Comparison of ENCODE assay signal across 9 mouse cellular contexts in the genomic region with DNA sequence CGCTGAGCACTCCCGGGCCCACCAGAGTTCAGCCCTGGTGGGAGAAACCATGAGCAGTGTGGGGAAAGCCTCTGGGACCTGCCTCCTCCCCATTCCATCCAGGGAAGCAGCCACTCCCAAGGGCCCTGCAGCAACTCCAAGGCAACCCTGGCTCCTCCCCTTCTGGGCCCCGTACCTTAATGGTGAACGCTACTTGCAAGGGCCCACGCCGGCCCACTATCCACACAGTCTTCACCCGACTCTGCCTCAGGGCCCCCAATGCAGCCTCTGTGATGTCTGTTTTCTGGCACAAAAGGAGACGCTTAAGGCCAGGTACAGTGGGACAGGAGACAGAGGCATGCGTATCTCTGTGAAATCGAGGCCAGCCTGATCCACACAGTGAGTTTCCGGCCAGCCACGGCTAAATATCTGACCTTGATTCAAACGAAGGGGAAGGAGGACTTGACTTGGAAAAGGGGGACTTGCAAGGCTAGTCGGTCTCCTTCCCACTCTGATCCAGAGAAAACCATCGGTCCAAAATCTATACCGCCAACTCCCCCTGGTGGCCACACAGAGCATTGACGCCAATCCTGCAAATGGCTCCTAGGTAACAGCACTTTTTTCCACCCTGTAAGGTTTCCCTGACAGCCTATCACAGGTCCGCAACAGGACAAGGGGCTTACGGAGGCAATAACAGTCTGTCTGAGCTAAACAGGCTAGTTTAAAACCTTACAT. TPM values are rescaled to one million over a fixed set of nuclear protein-coding genes. Genes with fewer than 3 reads are reported as not detected.
DNase-seq lines count a peak whose midpoint lies in the region; ATAC-seq and TF ChIP-seq lines count a peak whose summit lies in the region.
"Had no signal": no experiment of that assay in that cellular context is flagged by ENCODE, and none has a peak within 500 bp of the region (broad histone marks: within the 10 kb centered on the region; RNA-seq: fewer than 3 reads in every experiment).

No protein-coding gene starts in this region.

- H3K9ac ChIP-seq in lung, embryonic 14.5 days: no peak overlapping the region

- peaks cover 51% of the 10 kb centered on the region for H3K27me3 ChIP-seq in embryonic facial prominence, embryonic 10.5 days (replicated peaks; ENCODE audit: low read depth, poor library complexity, severe bottlenecking)
- peaks cover 46% of the 10 kb centered on the region for H3K27me3 ChIP-seq in lung, embryonic 14.5 days (ENCODE audit: insufficient read depth, low read length)

- peak; percentile 70 for DNase-seq in CD4-positive, CD25-positive, alpha-beta regulatory T cell, adult 2 months (ENCODE audit: low read depth, low spot score)
- peak; percentile 76 for DNase-seq in adrenal gland, postnatal 25 days
- peak; percentile 86 for DNase-seq in embryonic facial prominence, embryonic 10.5 days (ENCODE audit: low spot score)
- peak; percentile 87 to 89 for DNase-seq in kidney, postnatal 4 days
- peak; percentile 90 for DNase-seq in lung, embryonic 14.5 days
- DNase-seq in retina, embryonic 14.5 days (ENCODE audit: low spot score): peak; percentile 93
- DNase-seq in thymus, postnatal 36 days: peak; percentile 53 to 67

- ATAC-seq in granulocyte monocyte progenitor cell, adult 5-6 weeks (replicated peaks; ENCODE audit: poor library complexity, severe bottlenecking): peak; percentile 50; the same call in 1 of the 2 replicates
- ATAC-seq in lung, embryonic 14.5 days (ENCODE audit: insufficient read depth): no peak

- H3K4me1 ChIP-seq in embryonic facial prominence, embryonic 10.5 days: peaks cover 58% of the 10 kb centered on the region
- H3K4me1 ChIP-seq in lung, embryonic 14.5 days (ENCODE audit: insufficient read depth): 0 out of 2 replicates have a peak, but pooled peaks cover 2% of the 10 kb centered on the region

- no peak overlapping the region for H3K4me2 ChIP-seq in lung, embryonic 14.5 days

- no peak overlapping the region for H3K4me3 ChIP-seq in embryonic facial prominence, embryonic 10.5 days
- H3K4me3 ChIP-seq in lung, embryonic 14.5 days (ENCODE audit: low read depth, low read length): no peak overlapping the region

- no peak overlapping the region for H3K27ac ChIP-seq in embryonic facial prominence, embryonic 10.5 days (replicated peaks)
- H3K27ac ChIP-seq in lung, embryonic 14.5 days (ENCODE audit: low read depth): no peak overlapping the region

- peak; percentile 98 for TF ChIP-seq CTCF in lung, embryonic 14.5 days (IDR thresholded peaks at IDR 0.05; ENCODE audit: low read depth)

- H3K36me3 ChIP-seq in embryonic facial prominence, embryonic 10.5 days (replicated peaks): peaks cover 28% of the 10 kb centered on the region
- 0 out of 2 replicates have a peak, but pooled peaks cover 6% of the 10 kb centered on the region for H3K36me3 ChIP-seq in lung, embryonic 14.5 days (ENCODE audit: insufficient read depth)

- no peaks in the 10 kb centered on the region for H3K9me3 ChIP-seq in embryonic facial prominence, embryonic 10.5 days
- H3K9me3 ChIP-seq in lung, embryonic 14.5 days (ENCODE audit: low read depth, low read length): no peaks in the 10 kb centered on the region

- 35% methylated on average over 19 of the region's 19 CpGs for WGBS in embryonic facial prominence, embryonic 10.5 days
- WGBS in lung, embryonic 14.5 days: 24% methylated on average over 19 of the region's 19 CpGs

RNA-seq across cellular contexts. Expression of a gene that starts 3.3 kb away (rescaled TPM):
- 2.5 and 3.5 TPM in 2 replicates for total RNA-seq in adrenal gland, postnatal 25 days (2021)
- polyA plus RNA-seq in embryonic facial prominence, embryonic 10.5 days (2016; fragmentation: Nextera tagmentation; extraction: Ambion mirVana): 0.06 and 0.07 TPM in 2 replicates
- not detected in 2 replicates for total RNA-seq in granulocyte monocyte progenitor cell, adult 5-6 weeks (2014; fragmentation: Nextera tagmentation)
- not detected in 2 replicates for total RNA-seq in granulocyte monocyte progenitor cell, adult 5-6 weeks (2017)
- not detected in 2 replicates for polyA plus RNA-seq in lung, embryonic 14.5 days (2014; fragmentation: Nextera tagmentation; extraction: Ambion mirVana)
- polyA plus RNA-seq: gonadal fat pad, adult 2 months had no signal

RNA-seq across cellular contexts. Expression of a gene that starts 6.5 kb away (rescaled TPM):
- 1,338 and 1,408 TPM in 2 replicates for total RNA-seq in adrenal gland, postnatal 25 days (2021)
- 17.6 and 18.1 TPM in 2 replicates for polyA plus RNA-seq in embryonic facial prominence, embryonic 10.5 days (2016; fragmentation: Nextera tagmentation; extraction: Ambion mirVana)
- 23.9 and 26.4 TPM in 2 replicates for total RNA-seq in granulocyte monocyte progenitor cell, adult 5-6 weeks (2014; fragmentation: Nextera tagmentation)
- 9.7 and 14.2 TPM in 2 replicates for total RNA-seq in granulocyte monocyte progenitor cell, adult 5-6 weeks (2017)
- 8.8 and 10.4 TPM in 2 replicates for polyA plus RNA-seq in lung, embryonic 14.5 days (2014; fragmentation: Nextera tagmentation; extraction: Ambion mirVana)

RNA-seq across cellular contexts. Expression of a gene that starts 27.2 kb away (rescaled TPM):
- 75.5 and 93.9 TPM in 2 replicates for total RNA-seq in adrenal gland, postnatal 25 days (2021)
- 0.27 and 0.62 TPM in 2 replicates for polyA plus RNA-seq in embryonic facial prominence, embryonic 10.5 days (2016; fragmentation: Nextera tagmentation; extraction: Ambion mirVana)
- total RNA-seq in granulocyte monocyte progenitor cell, adult 5-6 weeks (2014; fragmentation: Nextera tagmentation): 1.2 and 1.3 TPM in 2 replicates
- total RNA-seq in granulocyte monocyte progenitor cell, adult 5-6 weeks (2017): 1.4 and 2.9 TPM in 2 replicates
- polyA plus RNA-seq in lung, embryonic 14.5 days (2014; fragmentation: Nextera tagmentation; extraction: Ambion mirVana): 0.14 and 0.18 TPM in 2 replicates

RNA-seq across cellular contexts. Expression of a gene that starts 36.7 kb away (rescaled TPM):
- total RNA-seq in adrenal gland, postnatal 25 days (2021): not detected in 2 replicates
- polyA plus RNA-seq in embryonic facial prominence, embryonic 10.5 days (2016; fragmentation: Nextera tagmentation; extraction: Ambion mirVana): not detected in 2 replicates
- total RNA-seq in granulocyte monocyte progenitor cell, adult 5-6 weeks (2014; fragmentation: Nextera tagmentation): not detected in 2 replicates
- not detected in 2 replicates for total RNA-seq in granulocyte monocyte progenitor cell, adult 5-6 weeks (2017)
- not detected in 2 replicates for polyA plus RNA-seq in lung, embryonic 14.5 days (2014; fragmentation: Nextera tagmentation; extraction: Ambion mirVana)
- polyA plus RNA-seq: gonadal fat pad, adult 2 months had no signal

RNA-seq across cellular contexts. Expression of a gene that starts 51.5 kb away (rescaled TPM):
- 0.62 and 0.79 TPM in 2 replicates for total RNA-seq in adrenal gland, postnatal 25 days (2021)
- 0.04 TPM in 2 replicates for polyA plus RNA-seq in embryonic facial prominence, embryonic 10.5 days (2016; fragmentation: Nextera tagmentation; extraction: Ambion mirVana)
- total RNA-seq in granulocyte monocyte progenitor cell, adult 5-6 weeks (2014; fragmentation: Nextera tagmentation): not detected in 2 replicates
- total RNA-seq in granulocyte monocyte progenitor cell, adult 5-6 weeks (2017): not detected in 2 replicates
- not detected in 2 replicates for polyA plus RNA-seq in lung, embryonic 14.5 days (2014; fragmentation: Nextera tagmentation; extraction: Ambion mirVana)
- polyA plus RNA-seq: gonadal fat pad, adult 2 months had no signal

Comparison
In these comparisons a context has a peak if more than half of its experiments do, and no peak if none do; other contexts are left out.
1. RNA of a gene that starts 6.5 kb away (total RNA-seq): 1,338 to 1,408 TPM in adrenal gland, postnatal 25 days; 9.7 to 26.4 TPM in granulocyte monocyte progenitor cell, adult 5-6 weeks; every median in the first group is over 10 times any median in the second.
2. RNA of a gene that starts 27.2 kb away (total RNA-seq): 75.5 to 93.9 TPM in adrenal gland, postnatal 25 days; 1.2 to 2.9 TPM in granulocyte monocyte progenitor cell, adult 5-6 weeks; every median in the first group is over 10 times any median in the second.
3. Peak in every context shown above with its lines, with median percentiles within 50 percentile points of each other: DNase-seq.